Mouse (Mus musculus) Patski (cell line): Measurements from ENCODE around the gene Tsc2. TPM values are rescaled to one million over a fixed set of nuclear protein-coding genes. Genes with fewer than 3 reads are reported as not detected.

Experiments used
- ATAC-seq: fragments of 100-300 bp; one replicate; pipeline ENCODE4 v1.8.0; 2021
- CTCF ChIA-PET: fragments of 350-600 bp; sonication (Branson Sonifier 250); formaldehyde crosslinking; loops from one replicate; lab custom pipeline; 2022; ENCODE audit warnings: inconsistent platforms; lab: Charles Lee
- POLR2A ChIA-PET: fragments of 350-600 bp; sonication (Branson Sonifier 250); formaldehyde crosslinking; loops from one replicate; lab custom pipeline; 2022; ENCODE audit warnings: antibody characterized with exemption, inconsistent platforms; lab: Charles Lee
- DNase-seq: peaks from one replicate; pipeline ENCODE4 v3.0.0-alpha.2; 2011; ENCODE audit warnings: low read depth, low spot score
- H3K27me3 ChIP-seq: fragments of 371-371 bp; one replicate; pipeline ENCODE4 v1.5.1; 2021
- CTCF ChIP-seq: fragments of 100-300 bp; IDR thresholded peaks from one replicate; pipeline ENCODE4 v1.5.1; 2021
- in situ Hi-C: fragments of 300-500 bp; cut with MboI; formaldehyde crosslinking; loops from 3 replicates; pipeline ENCODE4 v1.11.1; 2018; ENCODE audit warnings: low pct_unique_long_range_greater_than_20kb, mixed read lengths
- polyA plus RNA-seq: library from polyadenylated mRNA; unstranded; gene quantifications from one replicate; pipeline ENCODE4 v1.2.3, GENCODE M21; 2021

Tsc2 gene
- polyA plus RNA-seq, 1 experiment from 2014 or later: 93.5 TPM

- ATAC-seq: no peak
- ChIA-PET POLR2A (no interaction called here), CTCF (no interaction called here)
- no peaks in the 10 kb centered on the region for H3K27me3 ChIP-seq
- TF ChIP-seq CTCF: no peak
- in situ Hi-C loops: no loop called here
- no peak for DNase-seq
Observed at GRCm38 (mm10) chr17:24648731-24649377, 16.4 kb upstream of the Tsc2 start.

GRCm38 (mm10) chr17:24647493-24647892 is 15.1 kb upstream of the Tsc2 start:
- H3K27me3 ChIP-seq: no peaks in the 10 kb centered on the region
- in situ Hi-C loops: no loop called here
- no peak for ATAC-seq
- TF ChIP-seq CTCF: no peak
- DNase-seq: no peak
- ChIA-PET CTCF (no interaction called here), POLR2A (no interaction called here)

DNA sequence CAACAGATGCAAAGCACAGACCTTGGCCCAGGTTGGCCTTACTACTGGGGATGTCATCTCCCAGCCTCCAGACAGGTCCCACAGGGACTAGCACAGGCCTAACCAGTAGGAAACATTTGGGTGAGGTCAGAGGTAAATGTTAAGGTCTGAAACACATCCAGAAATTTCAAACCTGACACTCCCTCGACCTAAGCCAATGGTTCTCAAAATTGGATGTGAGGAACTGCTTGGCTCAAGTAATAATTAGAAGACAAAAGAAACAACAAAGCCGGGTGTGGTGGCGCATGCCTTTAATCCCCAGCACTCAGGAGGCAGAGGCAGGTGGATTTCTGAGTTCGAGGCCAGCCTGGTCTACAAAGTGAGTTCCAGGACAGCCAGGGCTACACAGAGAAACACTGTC is 14.0 kb upstream of the Tsc2 start:
- ATAC-seq: no peak
- CTCF ChIA-PET: no interaction called here

DNA sequence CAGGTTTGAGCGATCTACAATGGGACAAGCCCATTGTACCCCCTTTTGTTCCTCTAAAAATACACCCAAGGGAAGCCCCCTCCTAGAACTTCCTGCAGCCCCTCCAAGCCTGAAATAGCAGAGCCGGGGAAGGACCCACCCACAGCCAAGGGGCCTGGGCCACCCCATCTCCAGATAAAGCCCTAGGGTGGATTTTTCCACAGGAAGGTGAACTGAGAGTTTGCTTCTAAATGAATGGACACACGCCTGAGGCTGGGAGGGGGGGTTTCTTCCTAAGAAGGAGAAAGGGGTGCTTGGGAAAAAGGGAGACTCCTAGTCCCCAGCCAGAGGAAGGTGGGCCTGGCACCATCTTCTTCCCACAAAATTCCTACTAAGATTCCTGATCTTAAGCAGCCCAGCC is 13.5 kb upstream of the Tsc2 start:
- DNase-seq (no peak), ATAC-seq (no peak)
- CTCF ChIA-PET: no interaction called here
- no peak for TF ChIP-seq CTCF
- H3K27me3 ChIP-seq: no peaks in the 10 kb centered on the region
- POLR2A ChIA-PET: interaction anchor here (0.7 kb wide), 1 partner anchor 23 kb away, joined by 4 read pairs; no protein-coding TSS in a partner anchor
- in situ Hi-C loops: no loop called here

More for the DNA sequence above, 14.0 kb upstream of the Tsc2 start:
- in situ Hi-C loops: no loop called here
- H3K27me3 ChIP-seq: no peaks in the 10 kb centered on the region
- DNase-seq: no peak
- no peak for TF ChIP-seq CTCF
- POLR2A ChIA-PET: interaction anchor here (0.7 kb wide), 1 partner anchor 22 kb away, joined by 4 read pairs; no protein-coding TSS in a partner anchor

DNA sequence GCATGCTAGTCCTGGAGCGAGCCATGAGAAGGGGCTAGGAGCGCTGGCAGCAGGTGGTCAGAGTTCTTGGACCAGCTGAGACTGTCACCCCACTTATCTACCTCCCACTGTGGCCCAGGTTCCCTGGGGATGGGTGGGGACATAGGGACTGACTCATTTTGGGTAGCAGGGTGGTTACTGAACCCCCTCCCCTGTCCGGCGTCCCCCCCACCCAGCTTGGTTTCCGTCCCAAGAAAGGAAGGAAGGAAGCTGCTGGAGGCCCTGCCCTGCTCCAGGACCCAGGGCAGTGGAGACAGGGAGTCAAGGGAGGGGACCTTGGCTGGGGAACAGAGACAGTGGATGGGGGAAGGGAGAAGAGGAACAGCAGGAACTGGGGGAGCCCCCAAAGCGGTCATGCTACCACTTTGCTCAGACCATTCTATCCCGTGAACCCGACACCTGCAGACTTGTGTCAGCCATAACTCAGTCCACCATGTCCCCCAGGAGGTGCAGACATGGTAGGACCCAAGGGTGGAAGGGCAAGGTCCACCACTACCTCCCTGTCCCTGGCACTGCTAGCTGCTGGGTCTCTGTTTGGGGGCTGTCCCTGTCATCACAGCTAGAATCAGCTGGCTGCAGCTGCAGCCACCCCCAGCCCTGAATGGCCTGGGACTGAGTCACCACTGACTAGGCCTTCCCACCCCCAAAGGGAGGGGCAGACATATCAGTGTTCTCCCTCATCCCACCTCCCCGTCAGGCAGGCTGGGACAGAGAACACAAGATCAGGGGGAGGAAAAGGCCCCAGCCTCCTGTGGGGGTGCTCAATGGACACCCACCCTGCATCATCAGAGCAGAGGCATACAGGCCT is 12.7 kb upstream of the Tsc2 start:
- no peaks in the 10 kb centered on the region for H3K27me3 ChIP-seq
- DNase-seq: no peak
- ChIA-PET POLR2A (no interaction called here), CTCF (interaction anchor here (1.3 to 1.4 kb wide), 2 partner anchors 9 to 22 kb away, joined by 3 to 4 read pairs; no protein-coding TSS in a partner anchor)
- in situ Hi-C loops: no loop called here
- no peak for ATAC-seq
- no peak for TF ChIP-seq CTCF

GRCm38 (mm10) chr17:24644030-24644715 is 11.7 kb upstream of the Tsc2 start:
- no peaks in the 10 kb centered on the region for H3K27me3 ChIP-seq
- ChIA-PET POLR2A (interaction anchor here (1.1 to 1.7 kb wide), 2 partner anchors 9 to 12 kb away, joined by 3 to 5 read pairs; partner anchors contain the start of genes Nthl1 and Tsc2), CTCF (interaction anchor here (1.3 to 1.9 kb wide), 3 partner anchors 10 to 23 kb away, joined by 3 to 7 read pairs (median 4); no protein-coding TSS in a partner anchor)
- no peak for TF ChIP-seq CTCF
- ATAC-seq: no peak
- in situ Hi-C loops: no loop called here
- DNase-seq: no peak

DNA sequence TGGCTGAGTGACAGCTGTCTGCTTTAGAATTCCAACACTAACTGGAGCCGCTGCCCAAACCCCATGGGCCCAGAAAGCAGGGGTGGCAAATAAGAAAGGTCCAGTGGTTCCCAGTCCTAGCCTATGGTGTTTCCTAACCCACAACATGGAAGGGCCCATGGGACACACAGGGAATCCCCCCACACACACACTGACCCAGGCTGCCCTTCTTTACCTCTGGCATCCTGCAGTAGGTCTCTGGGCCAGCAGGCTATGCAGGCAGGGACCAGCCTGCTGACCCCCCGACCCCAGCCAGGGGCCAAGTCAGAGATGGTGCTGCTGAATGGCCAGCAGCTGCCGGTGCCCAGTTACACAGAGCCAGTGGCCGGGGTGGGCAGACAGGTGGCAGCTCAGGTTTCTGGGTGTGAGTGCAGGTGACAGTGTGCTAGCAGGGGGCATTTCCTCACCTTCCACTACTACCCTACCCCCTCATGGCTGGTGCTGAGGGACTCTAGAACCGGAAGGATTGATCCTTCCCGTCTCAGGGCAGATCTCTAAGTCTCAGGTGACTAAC is 10.4 kb upstream of the Tsc2 start:
- POLR2A ChIA-PET: interaction anchor here (0.6 to 1.7 kb wide), 2 partner anchors 10 to 529 kb away, joined by 3 to 5 read pairs; partner anchors contain the start of genes Nthl1 and Tsc2
- CTCF ChIA-PET: interaction anchor here (0.8 to 1.9 kb wide), 3 partner anchors 14 to 104 kb away, joined by 3 to 7 read pairs (median 3); no protein-coding TSS in a partner anchor
- no peak for ATAC-seq

GRCm38 (mm10) chr17:24641944-24642343 is 9.5 kb upstream of the Tsc2 start:
- ATAC-seq (no peak), DNase-seq (no peak)
- POLR2A ChIA-PET: no interaction called here
- H3K27me3 ChIP-seq: no peaks in the 10 kb centered on the region
- CTCF ChIA-PET: interaction anchor here (1.5 to 2.9 kb wide), 4 partner anchors 11 to 103 kb away, joined by 3 to 9 read pairs (median 6); no protein-coding TSS in a partner anchor
- in situ Hi-C loops: no loop called here
- TF ChIP-seq CTCF: no peak

More for the DNA sequence above, 10.4 kb upstream of the Tsc2 start:
- no peak for DNase-seq
- no peak for TF ChIP-seq CTCF
- H3K27me3 ChIP-seq: no peaks in the 10 kb centered on the region
- in situ Hi-C loops: no loop called here

GRCm38 (mm10) chr17:24640581-24640980 is 8.2 kb upstream of the Tsc2 start:
- in situ Hi-C loops: no loop called here
- no peaks in the 10 kb centered on the region for H3K27me3 ChIP-seq
- ChIA-PET POLR2A (no interaction called here), CTCF (interaction anchor here (2.0 to 2.9 kb wide), 2 partner anchors 10 to 12 kb away, joined by 4 to 9 read pairs; no protein-coding TSS in a partner anchor)
- DNase-seq (no peak), ATAC-seq (no peak)
- TF ChIP-seq CTCF: no peak

GRCm38 (mm10) chr17:24640119-24640518 is 7.7 kb upstream of the Tsc2 start:
- in situ Hi-C loops: no loop called here
- ChIA-PET POLR2A (no interaction called here), CTCF (interaction anchor here (2.0 to 2.9 kb wide), 2 partner anchors 9 to 12 kb away, joined by 4 to 9 read pairs; no protein-coding TSS in a partner anchor)
- no peak for TF ChIP-seq CTCF
- DNase-seq: no peak
- no peak for ATAC-seq
- no peaks in the 10 kb centered on the region for H3K27me3 ChIP-seq
